Mouse (Mus musculus) bone marrow macrophage, adult 2 months (primary cell): Measurements from ENCODE around the gene Prpsap1.

ENCODE experiments used
- CTCF ChIP-seq: IDR thresholded peaks from 2 replicates; pipeline ENCODE4 v1.5.1; 2012; ENCODE audit warnings: low read depth, mild to moderate bottlenecking, low read length, moderate library complexity
- POLR2A ChIP-seq: IDR thresholded peaks from 2 replicates; pipeline ENCODE4 v1.6.1; 2012; ENCODE audit warnings: mild to moderate bottlenecking, low read depth, low read length, borderline replicate concordance

GRCm38 (mm10) chr11:116476041-116476440 lies 18.0 kb downstream of the Prpsap1 start:
- TF ChIP-seq CTCF (no peak), POLR2A (no peak)
